Mouse (Mus musculus) erythroblast, embryonic 14.5 days (primary cell): ENCODE data around the gene Fam222a.

Experiments
- GATA1 ChIP-seq: IDR thresholded peaks from 2 replicates; pipeline ENCODE4 v1.6.1; 2012; ENCODE audit warnings: low read length, inconsistent platforms, mixed read lengths
- TAL1 ChIP-seq: IDR thresholded peaks from 3 replicates; pipeline ENCODE4 v1.6.1; 2012; ENCODE audit warnings: low read length, inconsistent platforms, mixed read lengths

DNA sequence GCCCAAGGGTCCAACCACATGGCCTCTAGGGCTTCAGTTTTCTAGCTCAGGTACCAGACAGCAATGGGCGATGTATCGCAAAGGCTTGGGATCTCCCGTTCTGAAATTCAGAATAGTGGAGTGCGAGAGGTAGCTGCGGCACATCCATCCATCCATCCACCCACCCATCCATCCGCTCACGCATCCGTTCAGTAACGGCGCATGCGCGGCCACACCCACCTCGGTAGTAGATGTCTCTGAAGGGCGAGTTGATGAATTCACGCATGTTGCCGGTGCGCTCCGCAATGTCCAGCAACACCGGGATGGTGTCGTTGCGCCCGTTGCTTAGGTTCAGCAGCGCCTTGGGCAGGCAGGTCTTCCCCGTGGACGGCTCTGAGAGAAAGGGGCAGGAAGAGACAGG lies 68.3 kb downstream of the Fam222a start:
- no peak for TF ChIP-seq TAL1
- no peak for TF ChIP-seq GATA1
